Mouse (Mus musculus): ENCODE measurements around the gene Hmg20a.

The Hmg20a gene

DNA sequence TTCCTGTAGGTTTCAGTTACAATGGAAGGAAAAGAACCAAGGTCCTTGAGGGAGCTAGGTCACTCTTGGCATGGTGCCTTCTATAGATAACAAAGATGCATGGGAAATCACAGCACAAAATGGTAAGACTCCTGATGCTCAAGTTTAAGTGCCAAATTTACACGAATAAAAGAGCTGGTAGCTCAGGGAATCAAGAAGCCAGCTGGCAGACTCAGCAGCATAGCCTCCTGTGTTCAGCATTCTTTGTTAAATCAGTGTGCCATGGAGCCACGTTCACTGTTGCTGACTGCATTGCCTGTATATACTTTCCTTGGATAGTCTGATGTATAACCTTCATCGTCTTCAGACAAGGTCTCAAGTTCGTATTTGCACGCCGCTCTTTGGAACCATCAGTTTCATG is 33.2 kb downstream of the Hmg20a start:
- DNase-seq, result peak; percentile 30

DNA sequence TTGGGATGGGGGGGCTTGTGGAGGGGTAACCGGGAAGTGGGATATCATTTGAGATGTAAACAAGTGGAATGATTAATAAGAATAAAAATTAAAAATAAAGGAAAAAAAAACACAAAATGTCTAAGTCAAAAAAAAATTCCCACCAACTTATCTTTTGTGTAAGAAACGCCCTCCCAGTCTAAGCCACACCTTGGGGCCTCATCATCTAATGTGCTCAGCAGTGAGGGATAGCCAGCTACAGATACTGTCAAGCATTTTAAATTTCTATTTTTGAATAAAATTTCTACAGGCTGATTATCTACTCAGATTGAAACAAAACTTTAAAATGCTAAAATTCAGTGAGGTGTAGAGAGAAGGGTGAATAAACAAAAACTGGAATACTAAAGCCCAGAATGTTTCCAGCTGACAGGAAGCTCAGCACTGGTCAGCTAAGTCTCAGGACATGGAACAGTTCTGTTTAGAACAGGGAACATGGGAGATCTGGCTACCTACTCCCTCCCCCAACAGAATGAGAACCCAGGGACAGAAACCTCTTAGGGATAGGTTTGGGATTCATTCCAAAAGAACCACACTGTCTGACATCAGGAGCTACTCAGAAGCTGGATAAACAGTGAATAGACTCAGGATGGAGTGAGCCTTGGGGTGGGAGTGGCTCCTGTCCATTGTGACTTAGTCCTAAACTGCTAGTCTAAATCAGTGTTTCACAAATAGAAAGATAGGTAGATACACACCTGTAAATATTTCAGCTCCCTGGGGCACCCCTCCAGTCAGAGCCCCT is 34.8 kb downstream of the Hmg20a start:
- DNase-seq, result no peak

DNA sequence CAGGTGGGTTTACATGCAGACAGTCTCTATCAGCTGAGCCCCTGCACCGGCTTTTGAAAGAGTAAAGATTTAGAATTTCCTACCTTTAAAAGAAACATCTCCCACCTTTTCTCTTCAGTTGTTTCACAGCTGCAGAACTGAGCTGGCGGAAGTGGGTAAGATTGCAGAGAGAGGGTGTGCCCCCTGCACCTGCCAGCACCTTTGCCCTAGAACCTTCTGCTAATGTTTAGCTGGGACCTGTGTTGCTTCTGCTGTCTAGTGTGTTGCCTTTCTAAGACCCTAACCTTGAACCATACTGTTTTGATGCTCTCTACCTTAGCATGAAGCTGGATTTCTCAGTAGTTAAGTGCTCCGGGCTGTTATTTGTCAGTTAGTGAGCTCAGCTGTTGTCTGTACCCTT is 38.0 kb downstream of the Hmg20a start:
- DNase-seq, result no peak

DNA sequence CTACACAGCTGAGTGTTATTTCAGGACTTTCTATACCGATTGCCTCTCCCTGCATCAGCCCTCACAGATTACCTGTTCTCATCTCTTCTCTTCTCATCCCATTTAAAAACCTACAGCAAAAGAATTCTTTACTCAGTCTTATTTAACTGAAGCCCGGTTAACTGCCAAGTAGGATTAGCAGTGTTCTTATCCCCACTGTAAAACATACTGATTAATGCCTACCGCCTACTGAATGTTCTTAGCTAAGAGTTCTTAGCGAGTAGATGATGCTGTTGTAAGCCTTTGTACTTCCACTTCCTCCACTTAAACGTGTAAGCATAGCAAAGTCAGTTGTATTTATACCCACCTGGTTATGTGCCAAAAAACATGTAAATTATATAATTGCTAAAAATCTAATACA is 42.6 kb downstream of the Hmg20a start:
- no peak for DNase-seq

DNA sequence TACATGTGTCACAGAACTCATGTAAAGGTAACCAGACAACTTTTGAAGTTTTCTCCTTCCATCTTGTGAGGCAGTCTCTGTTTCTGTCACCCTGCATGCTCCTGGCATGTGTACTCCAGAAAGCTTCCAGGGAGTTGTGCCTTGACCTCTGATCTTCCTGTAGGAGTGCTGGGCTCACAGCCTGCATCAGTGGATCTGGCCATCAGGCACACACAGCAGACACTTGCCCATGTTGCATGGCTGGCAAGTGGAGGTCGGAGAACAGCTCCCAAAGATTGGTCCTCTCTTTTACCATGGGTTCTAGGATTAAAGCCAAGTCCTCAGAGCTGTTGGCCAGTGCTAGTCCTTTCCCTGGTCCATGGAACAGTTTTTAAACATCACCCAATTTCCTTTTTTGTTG is 44.2 kb downstream of the Hmg20a start:
- peak; percentile 38 for DNase-seq

DNA sequence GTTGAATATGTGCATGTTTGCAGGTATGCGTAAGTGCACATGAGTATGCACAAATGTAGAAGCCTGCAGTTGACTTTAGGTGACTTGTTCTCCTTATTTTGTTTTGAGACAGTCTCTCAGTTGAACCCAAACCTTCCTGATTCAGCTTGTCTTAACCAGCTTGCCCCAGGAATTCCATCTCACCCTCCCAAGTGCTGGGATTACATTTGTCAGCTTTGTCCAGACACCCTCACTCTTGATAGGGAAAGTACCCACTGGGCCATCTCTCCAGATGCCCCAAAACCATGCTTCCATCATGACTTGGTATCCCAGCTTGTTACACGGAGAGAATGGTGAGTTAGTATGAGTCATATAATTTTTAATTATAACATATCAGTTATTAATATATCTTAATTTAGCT is 44.6 kb downstream of the Hmg20a start:
- no peak for DNase-seq

DNA sequence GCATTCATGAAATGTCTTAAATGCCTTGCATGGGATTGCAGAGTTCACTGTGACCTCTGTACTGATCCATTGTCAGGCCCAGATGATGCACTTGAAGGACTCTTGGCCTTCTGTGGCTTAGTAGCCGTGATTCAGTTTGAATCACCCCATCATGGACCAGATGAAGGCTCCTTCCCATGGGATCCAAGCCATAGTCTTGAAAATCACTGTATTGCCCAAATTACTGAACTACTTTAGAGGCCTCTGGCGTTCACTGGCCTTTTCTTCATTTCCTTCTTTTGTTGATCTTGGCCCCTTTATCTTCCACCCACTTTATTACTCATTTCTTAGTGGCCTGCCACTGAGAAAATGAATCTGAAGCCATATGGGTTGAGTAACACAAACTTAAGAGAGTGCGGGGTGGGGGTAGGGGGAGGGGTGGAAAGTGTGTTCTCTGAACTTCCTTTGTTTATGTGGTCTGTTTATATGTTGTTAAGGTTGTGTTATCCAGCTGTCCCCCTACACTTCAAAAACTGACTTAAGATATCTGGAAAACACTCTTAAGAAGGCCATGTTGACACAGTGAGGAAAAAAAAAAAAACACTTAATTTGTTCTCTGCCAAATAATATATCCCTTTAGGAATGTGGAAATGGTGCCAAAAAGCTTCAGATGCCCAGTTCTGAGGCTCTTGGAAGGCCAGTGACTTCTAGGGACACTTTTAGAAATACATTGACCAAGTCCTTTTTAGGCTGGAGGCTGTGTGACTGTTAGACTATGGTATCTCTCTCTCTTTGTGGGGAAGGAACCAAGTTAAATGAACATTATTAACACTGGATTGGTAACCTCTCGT is 45.5 kb downstream of the Hmg20a start:
- no peak for DNase-seq

DNA sequence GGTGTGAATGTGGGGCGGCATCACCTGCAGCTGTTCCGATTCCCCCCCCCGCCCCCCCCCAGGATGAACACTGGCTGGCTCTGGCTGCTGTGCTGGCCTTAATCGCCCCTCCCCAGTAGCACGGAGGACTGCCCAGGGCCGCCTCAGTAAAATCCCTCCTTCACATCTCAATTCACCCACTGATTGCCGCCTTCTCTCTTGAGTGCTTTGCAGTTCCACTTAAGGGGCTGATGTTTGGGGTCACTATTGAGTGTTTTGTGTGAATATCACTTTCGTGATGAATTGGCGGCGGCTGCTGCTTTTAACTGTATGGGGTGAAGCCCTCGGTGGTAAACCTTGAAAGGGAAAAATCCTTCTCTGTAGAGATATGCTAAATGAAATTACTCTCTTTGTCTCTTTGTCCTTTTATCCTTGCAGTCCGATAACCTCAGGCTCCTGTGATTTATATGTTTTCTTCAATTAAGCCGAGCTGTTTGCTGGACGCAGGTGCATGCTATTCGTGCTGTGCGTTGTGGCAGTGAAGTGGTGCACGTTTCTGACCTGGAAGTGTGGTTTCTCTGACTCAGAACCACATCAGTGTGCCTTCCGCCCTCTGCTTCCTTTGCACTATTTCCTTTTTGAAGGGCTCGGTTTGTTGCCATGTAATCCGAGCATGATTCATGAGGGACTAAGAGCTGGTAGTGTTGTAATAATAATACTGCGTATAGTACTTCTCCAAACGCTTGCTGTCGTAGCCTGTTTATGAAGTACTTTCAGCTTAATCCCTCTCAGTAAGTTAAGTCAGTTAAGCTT is 46.6 kb downstream of the Hmg20a start:
- no peak for DNase-seq

DNA sequence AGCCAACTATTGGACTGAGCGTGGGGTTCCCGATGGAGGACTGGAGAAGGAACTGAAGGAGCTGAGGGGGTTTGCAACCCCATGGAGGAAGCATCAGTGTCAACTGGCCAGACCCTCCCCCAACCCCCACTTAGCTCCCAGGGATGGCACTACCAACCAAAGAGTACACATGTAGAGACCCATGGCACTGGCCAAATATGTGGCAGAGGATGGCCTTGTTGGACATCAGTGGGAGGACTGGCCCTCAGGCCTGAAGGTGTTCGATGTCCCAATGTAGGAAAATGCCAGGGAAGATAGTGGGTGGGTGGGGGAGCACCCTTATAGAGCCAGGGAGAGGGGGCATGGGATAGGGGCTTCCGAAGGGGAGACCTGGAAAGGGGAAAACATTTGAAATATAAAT is 47.8 kb downstream of the Hmg20a start:
- DNase-seq, result no peak

DNA sequence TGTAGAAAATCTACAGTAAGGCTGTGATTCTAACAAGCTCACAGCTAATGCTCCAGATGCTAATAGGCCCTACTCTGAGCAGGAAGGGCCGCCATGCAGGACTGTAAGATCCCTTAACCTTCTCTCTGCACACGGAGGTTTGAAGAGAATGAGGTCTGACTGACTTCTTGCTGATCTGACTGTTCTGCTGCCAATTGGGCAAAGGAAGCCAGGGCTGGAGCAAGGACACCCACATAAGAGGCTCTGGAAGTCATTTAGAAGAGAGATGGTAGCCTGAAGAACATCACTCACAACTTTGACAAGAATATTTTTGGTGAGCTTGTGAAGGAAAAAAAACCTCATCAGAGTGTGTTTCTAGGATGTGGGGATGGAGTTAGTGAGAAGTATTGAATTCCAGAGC is 51.2 kb downstream of the Hmg20a start:
- DNase-seq, result no peak

DNA sequence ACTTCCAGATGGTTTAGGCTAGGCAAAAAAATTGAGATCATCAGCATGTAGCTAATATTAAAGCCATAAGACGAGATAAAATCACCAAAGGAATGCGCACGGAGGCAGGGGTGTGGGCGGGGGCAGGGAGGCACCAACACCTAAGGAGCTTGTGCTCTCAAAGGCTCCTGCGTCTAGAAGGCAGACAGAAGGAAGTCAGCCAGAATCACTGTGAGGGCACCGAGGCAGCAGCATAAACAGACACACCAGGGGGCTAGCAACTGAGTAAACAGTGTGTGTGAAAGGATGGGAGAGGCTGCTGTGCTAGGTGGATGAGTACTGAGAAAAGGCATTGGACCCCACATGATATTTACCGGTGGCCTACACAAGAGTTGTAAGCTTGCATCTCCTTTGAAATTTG is 51.9 kb downstream of the Hmg20a start:
- no peak for DNase-seq

DNA sequence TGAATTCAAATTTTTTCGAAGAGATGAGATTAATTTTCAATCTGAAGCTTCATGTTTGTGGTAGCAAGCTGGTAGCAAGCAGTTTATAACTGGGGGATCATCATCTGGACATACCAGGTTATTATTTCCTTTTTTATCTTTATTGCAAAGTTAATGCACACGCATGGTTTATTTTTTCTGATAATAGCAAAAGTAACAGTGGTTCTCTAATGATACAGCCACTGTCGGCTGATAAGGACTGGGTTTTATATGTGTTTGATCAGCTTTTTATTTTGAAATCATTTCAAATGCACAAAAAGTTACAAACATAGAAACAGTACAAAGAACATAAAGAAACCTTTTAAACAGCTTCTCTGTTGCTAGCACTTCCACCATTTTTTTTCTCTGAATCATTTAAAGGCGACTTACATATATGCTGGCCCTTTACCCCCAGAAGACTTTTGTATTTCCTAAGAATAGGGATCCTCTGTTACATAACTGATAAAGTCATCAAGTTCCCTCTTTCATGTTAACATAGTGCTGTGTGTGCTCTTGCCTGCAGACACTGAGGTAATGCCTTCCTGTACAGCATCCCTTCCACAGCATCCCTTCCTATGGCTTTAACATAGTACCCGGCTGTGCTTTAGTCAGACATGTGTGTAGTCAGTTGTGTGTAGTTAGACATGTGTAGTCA is 60.7 kb downstream of the Hmg20a start:
- no peak for DNase-seq

DNA sequence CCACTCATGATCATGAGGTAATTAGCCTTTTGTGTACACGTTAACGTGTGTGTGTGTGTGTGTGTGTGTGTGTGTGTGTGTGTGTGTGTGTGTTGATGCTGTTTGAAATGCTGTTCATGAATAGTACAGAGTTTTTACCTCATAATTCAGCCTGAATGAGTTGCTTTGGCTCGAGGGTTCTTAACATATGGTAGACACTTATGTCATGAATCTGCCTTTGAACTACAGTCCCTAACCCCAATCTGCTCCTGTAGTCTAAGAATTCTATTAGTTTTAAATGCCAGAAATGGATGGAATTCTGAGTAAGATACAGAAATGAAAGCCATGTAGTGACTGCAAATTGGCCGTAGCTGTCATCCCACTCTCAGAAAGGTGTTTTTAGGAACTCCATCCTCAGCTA is 64.2 kb downstream of the Hmg20a start:
- no peak for DNase-seq

DNA sequence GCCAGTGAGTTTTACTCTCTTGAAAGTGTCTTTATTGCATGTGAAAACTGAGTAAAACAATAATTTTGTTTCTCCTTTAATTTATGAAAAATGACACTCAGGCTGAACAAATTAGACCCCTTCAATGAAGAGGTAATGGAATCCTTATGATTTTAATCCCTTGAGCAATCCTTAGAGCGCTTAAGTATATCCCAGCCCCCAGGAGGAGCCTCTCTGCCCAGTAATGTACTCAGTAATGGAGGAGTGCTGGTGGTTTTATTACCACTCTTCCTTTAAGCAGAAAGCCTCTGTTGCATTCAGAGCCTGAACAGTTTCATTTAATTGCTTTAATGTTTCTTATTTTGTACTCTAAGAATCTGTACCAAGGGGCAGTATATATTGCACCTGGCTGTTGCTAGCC is 67.0 kb downstream of the Hmg20a start:
- DNase-seq, result no peak

DNA sequence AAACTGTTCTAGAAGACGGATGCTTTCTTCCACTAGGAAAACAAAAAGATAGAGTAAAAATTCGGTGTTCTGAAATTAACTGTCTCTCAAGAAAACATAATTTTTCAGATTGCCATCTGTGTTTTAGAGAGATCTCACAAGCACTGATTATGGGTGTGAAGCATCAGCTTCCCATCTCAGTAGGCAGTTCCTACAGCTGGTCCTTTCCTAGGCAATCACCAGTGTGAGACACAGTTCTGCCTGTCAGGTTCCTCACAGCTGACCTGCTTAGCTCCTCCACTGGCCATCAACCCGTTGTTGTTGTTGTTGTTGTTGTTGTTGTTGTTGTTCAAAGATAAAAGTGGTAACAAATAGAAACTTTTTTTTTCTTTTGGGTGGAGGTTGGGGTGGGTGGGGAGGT is 67.7 kb downstream of the Hmg20a start:
- no peak for DNase-seq

DNA sequence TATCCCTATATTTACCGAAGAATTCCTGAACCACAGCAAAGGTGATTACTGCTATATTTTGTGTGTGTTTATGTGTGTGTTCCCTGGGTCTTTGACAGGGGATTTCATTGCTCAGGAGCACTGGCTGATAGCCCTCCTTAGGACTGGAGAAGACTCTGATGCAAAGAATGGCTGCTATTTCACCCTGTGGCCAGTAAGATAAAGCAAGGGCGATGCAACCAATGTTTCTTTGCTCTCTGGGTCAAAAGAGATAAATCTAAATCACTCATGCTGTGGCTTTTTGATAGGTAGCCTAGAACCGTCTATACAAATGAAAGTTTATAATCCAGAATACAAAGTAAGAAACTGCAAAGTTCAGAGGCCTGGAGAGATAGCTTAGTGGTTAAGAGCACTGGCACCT is 69.2 kb downstream of the Hmg20a start:
- no peak for DNase-seq

DNA sequence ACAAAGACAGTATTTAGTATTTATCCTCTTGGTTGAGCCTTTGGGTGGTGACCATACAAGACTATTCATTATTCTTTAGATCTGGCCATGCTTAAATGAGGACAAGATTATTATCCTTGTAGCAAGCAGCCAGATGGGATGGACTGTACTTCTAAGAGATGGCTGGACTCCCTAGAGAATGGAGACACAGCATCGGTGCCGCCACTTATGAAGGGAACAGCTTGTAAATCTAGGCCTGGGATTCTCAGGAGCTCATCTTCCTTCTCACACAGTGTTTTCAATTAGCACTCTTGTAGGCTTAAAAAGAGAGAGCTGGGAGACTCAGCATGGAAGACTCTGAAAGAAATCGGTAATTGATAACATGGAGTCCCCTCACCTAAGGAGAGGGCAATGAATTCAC is 74.0 kb downstream of the Hmg20a start:
- DNase-seq, result no peak

DNA sequence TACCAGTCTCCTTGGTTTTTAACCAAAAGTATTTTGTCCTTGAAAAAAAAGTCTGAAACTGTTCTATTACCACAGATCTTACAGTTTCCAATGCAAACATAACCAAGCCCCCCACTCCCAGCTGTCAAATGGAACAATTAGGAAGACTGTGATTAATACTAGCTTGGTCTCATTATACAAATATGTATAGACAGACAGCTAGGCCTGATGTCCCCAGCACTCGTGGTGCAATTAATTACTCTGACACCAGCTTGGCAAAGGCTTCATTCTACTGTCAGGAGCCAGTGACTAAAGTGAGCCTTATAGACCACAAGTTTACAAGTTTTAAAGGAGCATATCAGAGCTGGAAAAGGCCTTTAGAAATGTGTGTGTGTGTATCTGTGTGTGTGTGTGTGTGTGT is 74.5 kb downstream of the Hmg20a start:
- DNase-seq, result no peak

DNA sequence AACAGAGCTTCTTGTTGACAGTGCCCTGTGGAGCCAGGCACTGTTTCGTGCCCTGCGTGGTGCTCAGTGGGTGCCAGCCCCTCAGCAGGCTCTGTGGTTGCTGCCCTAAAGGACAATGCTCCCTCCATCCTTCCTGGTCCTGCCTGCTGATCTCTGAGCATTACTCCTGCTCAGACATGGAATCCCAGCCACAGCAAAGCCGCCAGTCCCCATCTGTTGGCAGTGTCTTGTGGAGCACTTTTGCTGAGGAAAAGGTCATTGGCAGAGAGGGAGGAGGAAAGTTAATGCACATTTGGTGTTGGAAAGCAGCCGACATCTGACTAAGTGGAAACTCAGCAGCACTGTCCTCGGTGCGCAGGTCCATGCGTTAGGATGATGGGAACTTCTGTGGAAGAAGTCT is 76.7 kb downstream of the Hmg20a start:
- peak; percentile 60 for DNase-seq

DNA sequence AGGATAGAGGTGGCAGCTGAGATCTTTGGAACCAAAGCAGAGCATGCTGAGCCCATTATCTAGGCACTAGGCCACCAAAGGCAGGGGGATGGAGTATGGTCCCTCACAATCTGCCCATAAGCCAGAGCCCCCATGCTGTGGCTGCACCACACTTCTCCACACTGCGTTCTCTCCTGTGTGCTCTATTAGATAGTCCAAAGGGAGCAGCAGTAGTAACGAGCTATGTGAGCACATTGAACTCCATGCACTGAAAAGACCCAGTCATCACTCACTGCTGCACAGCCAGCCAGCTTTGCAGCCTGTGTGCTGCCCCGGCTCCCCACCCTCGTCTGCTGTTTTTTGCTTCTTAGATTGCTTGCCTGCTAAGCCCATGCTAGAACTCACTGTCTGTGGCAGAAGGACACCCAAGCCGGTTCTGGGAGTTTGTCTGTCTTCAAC is 77.4 kb downstream of the Hmg20a start:
- peak; percentile 76 for DNase-seq

DNA sequence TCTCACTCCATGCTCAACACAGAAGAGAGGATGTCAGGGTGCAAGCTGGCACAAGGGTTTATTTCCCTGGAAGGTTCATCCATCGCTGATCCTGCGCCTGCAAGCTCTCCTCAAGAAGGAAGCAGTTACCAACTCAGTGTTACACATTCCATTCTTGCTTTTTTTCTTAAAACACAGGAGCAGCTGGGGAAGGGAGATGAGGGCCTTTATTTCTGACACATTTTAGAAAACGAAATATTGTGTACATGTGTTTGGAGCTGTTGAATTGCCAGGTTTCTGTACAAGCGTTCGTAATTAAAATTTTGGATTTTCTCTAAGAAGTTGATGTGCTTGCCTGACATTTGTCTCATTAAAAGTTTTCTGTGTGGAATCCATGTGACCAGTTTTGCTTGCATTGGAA is 78.2 kb downstream of the Hmg20a start:
- no peak for DNase-seq

DNA sequence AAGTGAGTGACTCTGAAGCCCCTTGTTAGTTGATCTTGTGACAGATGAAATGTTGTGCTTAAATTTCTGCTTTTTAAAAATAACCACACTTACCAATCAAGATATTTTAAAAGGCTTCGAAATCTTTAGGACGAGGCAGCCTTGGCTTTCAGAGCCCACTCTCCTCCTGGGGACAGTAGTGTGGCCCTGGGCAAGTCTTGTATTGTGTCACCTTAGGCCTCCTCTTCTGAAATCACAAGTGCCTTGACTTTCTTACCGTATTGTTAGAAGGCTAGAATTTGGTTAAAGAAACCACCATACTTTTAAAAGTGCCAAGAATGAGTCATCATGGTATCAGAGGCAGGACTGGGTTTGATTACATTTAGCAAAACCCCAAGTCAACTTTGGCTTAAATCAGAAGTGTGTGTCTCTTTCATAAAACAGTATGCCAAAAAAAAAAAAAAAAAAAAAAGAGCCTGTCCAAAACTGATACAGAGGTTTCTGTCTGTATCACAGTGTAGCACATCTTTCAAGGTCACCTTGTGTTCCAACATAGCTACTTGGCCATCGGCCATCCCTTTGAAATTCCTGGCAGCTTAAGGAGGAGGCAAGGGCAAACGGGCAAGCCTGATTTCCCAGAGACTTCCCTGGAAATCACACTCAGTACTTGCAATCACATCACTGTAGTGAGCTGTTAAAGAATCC is 78.9 kb downstream of the Hmg20a start:
- no peak for DNase-seq

All from cerebellum, adult 11-12 months (tissue).